Mouse (Mus musculus): Measurements from ENCODE around the gene Slc7a15.

Gene Slc7a15

GRCm38 (mm10) chr12:8556189-8556588 lies 42.7 kb downstream of the Slc7a15 start:
- no peak for DNase-seq

DNA sequence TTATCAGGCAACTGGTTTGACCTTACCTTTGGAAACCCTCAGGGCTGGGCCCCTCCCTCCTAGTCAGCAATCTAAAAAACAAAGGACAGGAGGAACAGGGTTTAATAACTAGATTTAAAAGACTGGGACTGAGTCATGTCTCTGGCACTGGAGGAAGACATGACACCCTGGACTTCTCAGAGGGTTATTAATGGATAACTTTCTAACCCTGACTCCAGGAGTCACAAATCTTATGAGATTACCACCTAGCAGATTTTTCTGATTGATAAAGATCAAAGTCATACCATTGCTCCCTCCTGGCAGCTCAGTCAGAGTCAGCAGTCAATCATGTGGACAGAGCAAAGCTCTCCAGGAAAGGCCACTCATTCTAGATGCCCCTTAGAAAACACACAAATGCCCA lies 43.4 kb downstream of the Slc7a15 start:
- DNase-seq: no peak

- peak; percentile 63 for DNase-seq
Measured at GRCm38 (mm10) chr12:8547357-8547756, 51.5 kb downstream of the Slc7a15 start.

DNA sequence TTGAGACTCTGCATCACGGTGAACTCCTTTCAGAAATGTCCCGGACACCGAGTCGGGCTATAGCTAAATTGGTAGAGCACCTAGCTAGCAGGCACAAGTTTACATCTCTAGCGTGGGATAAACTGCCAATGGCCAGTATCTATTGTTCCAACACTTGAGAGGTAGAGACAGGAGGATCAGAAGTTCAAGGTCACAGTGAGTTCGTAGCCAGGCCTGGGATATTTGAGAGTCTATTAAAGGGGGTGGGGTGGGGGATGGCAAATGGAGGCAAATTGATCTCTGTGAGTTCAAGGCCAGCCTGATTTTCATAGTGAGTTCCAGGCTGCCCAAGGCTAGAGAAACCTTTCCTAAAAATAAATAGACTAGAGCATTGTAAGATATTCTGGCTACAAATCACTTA lies 52.1 kb downstream of the Slc7a15 start:
- DNase-seq: no peak

DNA sequence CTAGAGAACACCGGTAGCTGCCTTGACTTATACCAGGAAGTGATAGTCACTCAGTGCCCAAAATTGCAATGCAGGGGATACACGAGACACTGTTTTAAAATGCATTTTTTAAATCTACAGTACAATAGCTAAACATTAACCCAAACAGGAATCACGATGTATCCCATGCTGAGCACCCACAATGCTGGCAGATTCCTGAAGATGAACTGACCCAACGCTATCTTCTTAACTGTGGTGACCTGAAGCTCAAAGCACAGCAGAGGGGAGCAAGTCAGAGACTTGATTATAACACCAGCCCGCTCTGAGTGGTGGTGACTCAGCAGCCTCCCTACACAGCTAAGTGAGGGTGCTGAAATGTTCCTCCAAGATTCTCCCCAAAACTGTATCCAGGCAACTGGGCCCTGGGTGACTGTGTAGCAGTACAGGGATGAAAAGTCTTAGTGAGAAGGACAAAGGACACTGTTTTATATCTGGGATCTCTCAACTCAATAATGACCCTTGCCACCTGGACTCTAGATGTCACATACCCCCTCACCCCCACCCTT lies 53.7 kb downstream of the Slc7a15 start:
- DNase-seq: no peak

DNA sequence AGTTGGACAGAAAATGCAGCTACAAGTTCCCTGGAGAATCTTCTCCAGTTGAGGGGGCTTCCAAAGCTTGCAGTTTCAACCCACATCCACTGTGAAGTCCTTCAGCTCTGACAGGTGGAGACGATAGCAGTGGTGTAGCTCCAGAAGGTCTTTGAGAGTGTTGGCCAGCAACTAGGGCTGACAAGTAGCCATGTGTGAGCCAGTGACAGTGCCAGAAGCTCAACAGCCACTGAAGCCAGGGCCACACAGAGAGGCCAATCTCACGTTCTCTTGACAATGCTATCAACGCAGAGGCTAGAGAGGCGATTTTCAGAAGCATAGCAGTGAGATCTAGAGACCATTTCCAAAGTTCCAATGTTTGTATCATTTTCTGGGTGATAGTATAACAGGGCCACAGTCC lies 56.5 kb downstream of the Slc7a15 start:
- DNase-seq: no peak

- peak; percentile 77 for DNase-seq
Measured at GRCm38 (mm10) chr12:8539471-8539870, 59.4 kb downstream of the Slc7a15 start.

DNA sequence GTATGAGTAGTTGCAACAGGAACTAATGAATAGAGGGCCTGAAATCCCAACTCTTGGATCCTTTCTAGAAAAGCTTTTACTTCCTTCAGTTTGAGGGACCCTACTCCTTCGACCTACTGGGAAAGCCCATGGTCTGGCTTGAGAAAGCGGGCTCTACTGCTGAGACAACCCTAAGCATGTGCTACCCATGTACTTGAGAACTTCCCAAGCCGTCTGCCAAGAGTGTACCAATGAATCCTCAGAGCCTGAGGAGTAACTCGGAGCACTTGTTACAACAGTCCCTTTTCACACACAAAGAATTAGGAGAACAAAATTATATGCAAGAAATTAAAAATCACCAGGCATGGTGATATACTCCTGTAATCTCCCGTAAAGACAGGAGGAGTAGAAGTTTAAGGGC lies 61.6 kb downstream of the Slc7a15 start:
- DNase-seq: no peak

DNA sequence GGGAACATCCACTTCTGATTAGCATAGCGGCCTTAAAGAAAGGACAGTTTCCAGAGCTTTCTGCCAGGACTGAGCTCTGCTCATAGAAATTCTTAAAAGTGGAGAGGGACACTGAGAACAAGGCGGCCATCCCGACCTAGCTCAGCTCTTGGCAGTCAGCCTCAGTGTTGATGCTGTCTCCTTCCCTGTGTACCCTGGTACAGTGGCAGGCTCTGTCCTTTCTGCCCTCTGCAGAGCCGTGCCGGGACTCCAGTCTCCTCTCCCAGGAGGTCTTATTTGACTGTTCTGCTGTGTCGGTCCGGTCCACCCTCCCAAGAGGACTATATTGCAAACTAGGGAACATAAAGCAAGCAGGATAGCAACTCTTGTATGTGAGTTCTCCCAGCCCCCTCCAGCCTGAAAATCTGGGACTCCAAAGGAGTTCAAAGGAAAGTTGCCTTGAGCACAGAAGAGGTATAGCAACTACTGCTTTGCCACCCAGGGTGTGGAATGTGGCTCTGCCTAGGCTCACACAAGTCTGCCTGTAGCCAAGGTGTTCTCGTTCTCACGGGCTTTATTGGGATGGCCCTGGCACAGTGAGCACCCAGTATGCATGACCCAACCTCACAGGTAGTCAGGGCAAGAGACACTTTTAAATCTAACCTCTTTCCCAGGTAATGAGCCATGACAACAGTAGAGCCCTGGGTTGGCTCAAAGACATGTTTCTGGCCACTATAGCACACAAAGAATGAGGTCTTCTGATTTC lies 62.5 kb downstream of the Slc7a15 start:
- peak; percentile 14 for DNase-seq

DNA sequence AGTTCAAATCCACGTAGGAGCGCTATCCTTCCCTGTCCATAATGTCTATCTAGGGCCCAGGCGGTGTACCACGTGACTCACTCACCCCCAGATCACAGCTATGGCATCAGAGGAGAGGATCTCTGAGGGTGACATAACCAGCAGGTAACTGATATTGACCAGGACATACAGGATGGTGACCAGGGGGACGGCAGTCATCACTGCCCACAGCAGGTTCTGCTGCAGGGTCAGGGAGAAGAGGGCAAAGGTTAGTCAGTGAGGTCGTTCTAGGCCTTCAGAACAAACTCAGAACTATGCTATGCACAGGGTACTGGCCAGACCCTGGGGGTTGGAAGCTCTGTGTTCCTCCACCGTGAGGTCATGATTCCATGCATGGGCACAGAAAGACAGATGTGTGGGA lies 63.3 kb downstream of the Slc7a15 start:
- no peak for DNase-seq

DNA sequence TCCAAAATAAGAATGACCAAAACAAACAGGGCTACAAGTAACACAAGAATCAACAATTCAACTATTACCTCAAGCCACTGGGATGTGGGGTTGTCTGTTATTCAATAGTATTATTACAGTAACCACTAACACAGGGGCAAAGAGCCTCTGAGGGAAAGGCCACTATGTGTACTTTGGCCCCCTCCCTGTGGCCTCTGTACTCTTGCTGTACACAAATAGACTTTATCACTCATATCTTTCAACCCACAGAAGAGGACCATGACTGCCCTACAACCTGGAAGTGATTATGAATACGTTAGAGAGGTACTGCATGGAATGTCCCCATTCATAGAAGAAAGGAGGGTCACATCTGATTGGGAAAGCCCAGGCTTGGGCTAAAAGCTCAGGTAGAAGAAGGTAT lies 64.0 kb downstream of the Slc7a15 start:
- no peak for DNase-seq

GRCm38 (mm10) chr12:8527770-8528169 lies 71.1 kb downstream of the Slc7a15 start:
- DNase-seq: no peak

GRCm38 (mm10) chr12:8527175-8527574 lies 71.7 kb downstream of the Slc7a15 start:
- DNase-seq: no peak

DNA sequence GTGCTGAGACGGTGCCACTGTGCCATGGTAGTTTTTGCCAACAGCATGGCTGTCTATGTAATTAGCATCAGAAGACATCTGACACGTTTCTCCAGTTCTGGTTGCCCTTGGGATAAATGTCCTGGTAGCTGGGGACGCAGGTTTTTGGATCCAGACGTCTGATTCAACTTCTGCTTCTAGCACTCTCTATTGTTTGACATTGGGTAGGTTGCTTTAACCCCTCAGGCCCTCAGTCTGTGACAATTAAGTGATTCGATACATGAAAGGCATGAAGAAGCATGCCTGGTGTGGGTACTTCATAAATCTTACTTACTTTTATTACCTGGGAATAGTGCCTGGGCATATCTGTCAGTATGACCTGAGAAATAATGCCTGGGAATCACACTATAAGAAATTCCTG lies 74.8 kb downstream of the Slc7a15 start:
- DNase-seq: no peak

DNA sequence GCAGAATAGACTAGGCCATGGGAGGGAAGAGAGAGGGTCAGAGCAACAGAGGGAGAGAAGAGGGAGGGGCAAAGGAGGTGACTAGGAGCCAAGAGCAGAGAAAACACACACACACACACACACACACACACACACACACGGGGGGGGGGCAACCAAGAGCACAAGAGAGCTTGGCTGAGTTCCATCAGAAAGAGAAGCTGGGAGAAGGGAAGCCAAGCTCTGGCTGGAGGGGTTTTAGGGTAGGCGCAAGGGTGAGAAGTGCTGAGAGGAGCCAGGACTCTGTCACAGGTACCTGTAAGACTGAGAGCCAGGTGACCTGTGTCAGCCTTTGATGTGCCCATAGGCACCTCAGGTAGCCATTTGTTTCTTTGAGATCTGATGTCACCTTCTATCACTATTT lies 76.2 kb downstream of the Slc7a15 start:
- DNase-seq: no peak

DNA sequence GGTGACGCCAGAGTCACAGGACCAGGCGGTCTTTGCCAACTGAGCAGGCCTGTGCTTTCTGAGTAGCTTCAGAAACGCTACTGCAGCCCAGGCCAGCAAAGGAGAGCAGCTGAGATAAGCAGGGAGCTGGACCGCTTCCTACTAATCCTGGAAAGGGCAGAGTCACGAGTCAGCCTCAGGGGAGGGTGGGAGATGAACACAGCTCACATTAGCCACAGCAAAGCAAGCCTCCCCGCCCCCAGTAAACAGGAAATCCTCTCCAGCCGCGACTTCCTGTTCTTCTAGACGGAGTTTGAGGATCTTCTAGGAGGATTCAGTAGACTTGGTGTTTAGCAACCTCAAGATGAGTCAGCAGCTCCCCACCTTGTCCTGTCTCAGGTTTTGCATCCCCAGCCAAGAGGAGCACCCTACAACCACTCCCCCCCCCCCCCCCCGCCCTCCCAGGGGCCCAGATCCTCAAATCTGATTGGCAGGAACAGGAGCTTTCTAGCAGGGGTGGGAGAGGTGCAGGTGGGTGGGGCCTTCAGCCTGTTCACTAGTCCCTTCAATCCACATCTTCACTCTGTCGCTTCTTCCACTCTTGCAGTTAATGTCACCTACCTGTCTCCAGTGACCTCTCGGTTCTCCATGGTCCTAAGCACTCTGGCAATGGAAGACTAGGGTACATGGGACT lies 77.4 kb downstream of the Slc7a15 start:
- peak; percentile 56 for DNase-seq

- no peak for DNase-seq
Measured at GRCm38 (mm10) chr12:8519431-8520160, 79.3 kb downstream of the Slc7a15 start.

DNA sequence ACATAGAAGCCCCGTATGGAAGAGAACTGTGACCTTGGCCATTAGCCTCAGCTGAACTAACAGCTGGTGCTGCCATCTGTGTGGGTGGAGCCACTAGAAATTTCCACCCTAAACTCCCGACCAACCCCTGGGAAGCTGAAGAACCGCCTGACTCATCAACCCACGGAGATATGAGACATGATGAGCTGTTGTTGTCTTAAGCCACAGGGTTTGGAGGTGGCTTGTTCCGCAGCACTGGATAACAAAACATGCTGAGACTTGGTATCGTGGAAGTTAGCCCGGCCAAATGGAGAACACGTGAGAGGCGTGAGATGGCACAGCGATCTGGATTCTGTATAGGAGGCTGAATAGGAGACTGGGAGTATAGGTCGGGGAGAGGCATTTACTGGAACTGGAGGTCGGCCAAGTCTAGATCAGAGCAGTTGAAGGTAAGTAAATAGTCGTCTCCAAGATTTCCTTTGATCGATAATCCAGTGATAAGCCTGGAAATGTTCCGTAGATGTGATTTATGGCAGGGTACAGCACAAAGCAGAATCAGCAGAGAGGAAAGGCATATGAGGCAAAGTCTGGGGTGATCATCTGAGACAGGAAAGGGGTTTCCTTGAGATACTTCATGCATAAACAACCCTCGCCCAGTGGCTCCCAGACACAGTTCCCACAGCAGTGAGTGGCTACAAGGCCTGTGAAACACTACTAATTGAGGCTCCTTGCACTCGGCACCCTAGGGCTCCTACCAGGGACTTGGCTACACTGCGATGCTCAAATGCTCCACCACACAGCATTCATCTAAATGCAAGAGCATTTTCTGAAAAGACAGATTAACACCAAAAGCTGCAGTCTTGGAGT lies 87.6 kb downstream of the Slc7a15 start:
- peak; percentile 19 for DNase-seq

- no peak for DNase-seq
Measured at GRCm38 (mm10) chr12:8510317-8510988, 88.4 kb downstream of the Slc7a15 start.

- DNase-seq: no peak
Measured at GRCm38 (mm10) chr12:8509693-8510092, 89.2 kb downstream of the Slc7a15 start.

DNA sequence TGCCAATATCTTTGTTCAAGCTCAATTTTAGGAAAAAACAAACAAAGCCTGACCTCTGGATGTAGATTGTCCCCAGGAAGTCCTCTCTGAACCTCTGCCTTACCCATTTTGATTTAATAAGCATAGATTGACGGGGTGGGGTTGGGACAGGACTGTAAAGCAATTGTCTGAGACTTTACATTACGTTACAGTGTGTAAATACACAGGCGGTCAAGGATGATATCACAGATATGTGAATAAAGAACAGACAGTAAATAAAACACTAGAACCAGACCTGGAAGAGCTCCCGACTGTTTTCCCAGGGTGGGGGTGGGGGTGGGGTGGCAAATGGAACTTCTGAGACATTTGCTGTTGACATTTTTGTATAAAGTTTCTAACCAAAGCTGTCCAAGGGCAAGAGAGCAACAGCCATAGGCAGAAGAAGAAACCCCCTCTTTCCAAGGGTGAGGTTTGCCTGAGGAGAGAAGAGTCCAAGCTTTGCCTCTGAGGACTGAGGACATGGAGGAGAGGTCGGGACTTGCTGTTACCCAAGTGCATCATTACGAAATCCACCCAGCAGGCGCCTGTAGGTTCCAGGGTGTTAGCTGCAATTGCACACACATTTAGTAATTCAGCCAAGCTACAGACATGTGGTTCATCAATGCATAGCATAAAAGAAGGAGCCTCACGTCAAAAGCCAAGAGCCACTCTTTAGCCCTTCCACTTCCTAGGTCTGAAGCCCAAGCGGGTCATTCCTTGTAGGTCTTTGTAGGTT lies 91.7 kb downstream of the Slc7a15 start:
- no peak for DNase-seq
